Mouse (Mus musculus): ENCODE measurements around the gene Rtn1. TPM values are rescaled to one million over a fixed set of nuclear protein-coding genes. Genes with fewer than 3 reads are reported as not detected.
A peak's percentile ranks its signal among the peaks of the same experiment; 100 is the strongest.

Gene Rtn1
- total RNA-seq, 2 experiments from 2014 or later, result 1,828 to 1,865 TPM

DNA sequence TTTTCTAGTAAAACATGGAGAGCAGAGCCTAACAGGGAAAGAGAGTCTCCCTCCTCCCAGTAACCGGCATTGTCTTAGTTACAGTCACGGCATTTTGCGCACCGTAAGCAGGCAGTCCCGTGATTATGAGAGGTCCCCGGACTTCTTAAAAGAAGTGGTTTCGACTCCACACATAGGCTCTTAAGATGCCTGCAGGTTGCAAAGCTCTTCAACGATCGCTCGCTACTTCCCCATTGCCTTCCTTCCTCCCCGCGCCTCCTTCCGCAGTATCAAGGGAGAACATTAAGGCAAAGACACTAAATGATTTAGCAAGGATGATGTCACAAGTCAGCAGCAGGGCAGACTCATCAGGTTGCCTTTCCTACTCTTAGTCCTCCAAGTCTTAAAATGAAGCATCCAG lies 72.8 kb downstream of the Rtn1 start:
- intact Hi-C loops (cut with DNase I), result no loop called here
- DNase-seq (ENCODE audit: extremely low spot score in 1 of 2, low spot score in 2 of 2), result no peak

DNA sequence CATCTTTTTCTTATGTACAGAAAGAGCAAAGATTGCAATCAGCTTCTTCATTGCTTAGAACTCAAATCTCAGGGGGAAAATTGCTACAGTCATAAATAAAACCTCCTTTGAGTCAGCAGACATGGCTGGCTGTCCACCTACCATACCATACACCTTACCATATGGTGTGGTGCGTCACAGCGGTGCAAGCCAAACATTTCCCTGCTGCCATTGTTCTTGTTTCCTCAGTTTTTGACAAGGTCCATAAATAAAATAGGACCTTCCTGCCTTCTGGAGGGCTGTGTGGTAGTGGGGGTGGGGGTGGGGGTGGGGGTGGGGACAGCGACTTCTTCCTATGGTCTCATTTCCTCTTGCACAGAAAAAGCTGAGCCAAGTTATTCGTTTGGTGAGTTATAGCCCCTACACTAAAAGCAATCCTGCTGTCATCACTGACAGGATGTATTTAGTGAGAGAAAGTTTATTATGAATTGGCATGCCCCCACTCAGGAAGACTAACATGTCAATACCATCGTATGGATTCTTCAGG lies 76.3 kb downstream of the Rtn1 start:
- intact Hi-C loops (cut with DNase I), result no loop called here
- no peak for DNase-seq (ENCODE audit: extremely low spot score in 1 of 2, low spot score in 2 of 2)

DNA sequence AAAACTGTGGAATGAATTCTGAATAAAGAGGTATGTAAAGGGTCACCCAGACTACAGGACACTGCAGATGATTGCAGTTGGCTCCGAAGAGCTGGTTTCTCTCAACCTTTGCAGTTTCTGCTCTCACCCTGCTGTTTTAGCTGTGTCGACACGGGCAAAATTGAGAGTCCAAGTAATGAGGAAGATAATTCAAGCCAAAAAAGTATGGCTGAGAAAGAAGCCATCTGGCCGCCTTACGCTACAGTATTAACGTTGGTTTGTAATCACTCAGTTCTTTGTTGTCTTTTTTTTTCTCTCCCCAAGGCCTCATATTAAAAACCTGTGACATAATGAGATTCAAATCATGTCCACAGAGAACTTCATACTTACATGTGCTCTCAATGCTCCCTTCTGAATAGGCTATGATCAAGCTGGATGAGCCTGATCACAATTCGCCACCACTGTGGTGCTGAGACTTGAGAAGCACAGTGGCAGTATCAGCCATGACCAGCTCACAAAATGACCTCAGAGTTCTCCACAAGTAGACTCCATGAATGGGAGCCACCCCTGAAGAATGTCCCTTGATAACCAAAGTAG lies 76.9 kb downstream of the Rtn1 start:
- intact Hi-C loops (cut with DNase I), result no loop called here
- no peak for DNase-seq (ENCODE audit: extremely low spot score in 1 of 2, low spot score in 2 of 2)

DNA sequence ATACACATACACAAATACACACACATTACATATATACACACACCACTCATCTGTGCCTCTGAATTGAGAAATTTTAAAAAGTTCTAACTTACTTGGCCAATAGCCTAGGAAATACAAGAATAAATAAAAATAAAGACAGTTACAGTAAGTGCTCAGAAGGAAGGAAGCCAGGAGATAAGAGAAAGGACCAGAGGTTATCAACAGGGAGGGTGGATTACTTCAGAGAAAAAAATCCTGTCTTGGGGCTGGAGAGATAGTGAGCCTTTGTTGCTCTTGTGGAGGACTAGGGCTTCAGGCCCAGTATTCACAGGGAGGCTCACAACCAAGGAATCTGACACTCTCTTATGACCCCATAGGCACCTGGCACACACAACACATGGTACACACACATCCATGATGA lies 82.8 kb downstream of the Rtn1 start:
- intact Hi-C loops (cut with DNase I), result no loop called here
- no peak for DNase-seq (ENCODE audit: extremely low spot score in 1 of 2, low spot score in 2 of 2)

DNA sequence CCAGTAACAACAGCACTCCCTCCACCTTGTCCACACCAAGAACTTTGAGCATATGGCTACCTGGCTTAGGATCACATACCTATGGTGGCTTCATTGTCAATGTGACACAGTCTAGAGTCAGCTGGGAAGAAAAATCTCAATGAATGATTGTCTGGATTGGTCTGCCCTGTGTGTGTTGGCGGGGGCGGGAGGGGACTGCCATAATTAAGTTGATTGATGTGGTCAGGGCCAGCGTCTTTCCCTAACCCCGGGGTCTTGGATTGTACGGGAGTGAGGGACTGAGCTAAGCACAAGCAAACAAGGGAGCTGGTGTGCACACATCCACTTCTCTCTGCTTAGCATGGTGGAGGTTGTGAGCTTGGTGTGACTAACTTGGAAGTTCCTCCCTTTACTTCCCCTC lies 83.8 kb downstream of the Rtn1 start:
- intact Hi-C loops (cut with DNase I), result no loop called here

DNA sequence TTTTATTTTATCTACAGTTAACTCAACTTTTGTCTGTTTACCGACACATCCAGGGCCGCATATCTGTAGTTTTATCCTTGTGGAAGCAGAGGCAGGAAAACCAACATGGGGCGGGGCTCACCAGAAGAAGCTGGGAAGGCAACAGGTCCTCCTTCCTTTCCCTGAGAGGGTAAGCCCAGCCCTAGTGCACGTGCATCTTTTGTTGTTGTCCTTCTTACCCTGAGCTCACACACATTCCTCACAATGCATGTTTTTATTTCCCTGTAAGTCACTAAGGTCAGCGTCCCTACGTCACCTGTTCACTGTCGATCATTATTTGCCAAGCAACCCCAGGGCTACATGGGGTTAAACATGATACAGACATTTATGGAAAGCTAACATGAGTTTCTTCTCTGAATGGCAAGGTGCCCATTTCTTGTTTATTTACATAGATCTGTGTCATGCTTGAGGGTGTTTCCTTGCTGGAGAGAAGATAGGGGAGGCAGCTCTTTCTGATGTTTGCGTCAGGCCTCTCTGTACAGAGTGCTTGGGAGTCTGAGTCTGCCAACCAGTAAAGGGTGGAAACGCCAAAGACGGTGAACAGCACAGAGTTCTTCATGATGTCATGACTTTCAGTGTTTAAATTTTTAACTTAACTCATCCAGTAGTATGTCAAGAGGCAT lies 84.5 kb downstream of the Rtn1 start:
- no peak for DNase-seq (ENCODE audit: extremely low spot score in 1 of 2, low spot score in 2 of 2)
- intact Hi-C loops (cut with DNase I), result no loop called here

More for the DNA sequence above, 83.8 kb downstream of the Rtn1 start:
- DNase-seq (ENCODE audit: extremely low spot score in 1 of 2, low spot score in 2 of 2), result no peak

DNA sequence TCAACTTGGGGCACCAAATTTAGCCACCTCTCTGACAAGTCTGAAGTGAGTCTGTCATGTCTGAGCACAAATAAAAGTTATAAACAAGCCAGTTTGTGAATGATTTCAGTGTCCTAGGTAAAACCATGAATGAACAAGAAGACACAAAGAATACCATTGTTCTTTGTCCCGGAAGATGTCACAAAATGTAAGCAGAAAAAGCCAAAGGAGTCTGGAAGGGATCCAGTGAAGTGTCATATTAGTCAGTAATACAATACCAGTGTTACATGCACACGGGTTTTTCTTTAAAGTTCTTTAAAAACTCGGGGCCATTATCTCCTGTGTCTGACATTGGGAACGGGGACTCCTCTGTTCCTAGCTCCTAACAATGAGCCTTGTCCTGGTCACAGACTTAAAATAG lies 85.1 kb downstream of the Rtn1 start:
- no peak for DNase-seq (ENCODE audit: extremely low spot score in 1 of 2, low spot score in 2 of 2)
- intact Hi-C loops (cut with DNase I), result no loop called here

DNA sequence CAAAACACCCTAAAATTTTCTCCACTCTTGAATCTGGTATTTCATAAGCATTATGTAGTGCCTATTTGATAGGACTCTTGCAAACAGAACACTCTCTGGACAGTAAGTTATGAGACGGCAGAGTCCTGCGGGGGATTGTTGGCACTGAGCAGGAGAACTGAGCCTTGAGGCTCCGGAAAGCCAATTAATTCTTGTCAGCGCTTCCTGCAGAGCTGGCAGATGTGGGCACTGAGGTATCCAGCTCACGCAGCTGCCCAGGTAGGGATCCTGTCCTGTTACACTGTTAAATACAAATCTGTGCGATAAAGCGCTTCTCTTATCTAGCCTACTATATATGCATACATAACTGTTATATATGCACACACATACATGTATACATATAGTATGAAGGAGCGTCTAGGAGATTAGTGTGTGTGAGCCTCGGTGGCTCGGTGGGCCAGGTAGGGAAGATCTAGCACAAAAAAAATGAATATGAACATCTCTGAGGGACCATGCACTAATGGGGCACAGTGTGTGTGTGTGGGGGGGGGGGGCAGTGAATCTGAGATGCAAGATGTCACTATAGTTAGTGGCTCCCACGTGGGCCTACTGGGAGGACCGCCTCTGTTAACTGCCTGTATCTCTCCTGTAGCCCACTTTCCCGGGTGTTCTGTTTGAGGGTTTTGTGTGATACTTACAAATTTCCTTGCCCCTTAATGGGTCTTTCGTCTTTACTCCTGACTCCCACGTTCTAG lies 93.0 kb downstream of the Rtn1 start:
- intact Hi-C loops (cut with DNase I), result no loop called here
- no peak for DNase-seq (ENCODE audit: extremely low spot score in 1 of 2, low spot score in 2 of 2)

DNA sequence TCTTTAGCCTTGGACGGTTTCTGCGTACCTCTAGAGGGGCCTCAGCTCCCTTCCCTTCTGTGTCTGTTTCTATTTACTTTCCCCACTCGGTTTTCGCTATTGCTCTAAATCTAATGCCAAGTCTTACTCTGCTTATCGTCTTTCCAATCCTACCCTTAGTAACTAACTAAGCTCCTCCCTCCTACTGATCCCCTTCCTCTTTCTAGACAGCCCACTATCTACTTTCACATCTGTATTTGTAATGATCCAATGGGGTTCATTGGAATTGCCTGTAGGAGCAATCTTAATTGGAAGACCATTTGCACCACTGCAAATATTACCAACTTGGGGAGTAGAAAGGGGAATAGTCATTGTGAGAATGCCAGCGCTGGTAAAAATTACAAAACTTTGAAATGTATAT lies 98.0 kb downstream of the Rtn1 start:
- intact Hi-C loops (cut with DNase I), result no loop called here
- no peak for DNase-seq (ENCODE audit: extremely low spot score in 1 of 2, low spot score in 2 of 2)

DNA sequence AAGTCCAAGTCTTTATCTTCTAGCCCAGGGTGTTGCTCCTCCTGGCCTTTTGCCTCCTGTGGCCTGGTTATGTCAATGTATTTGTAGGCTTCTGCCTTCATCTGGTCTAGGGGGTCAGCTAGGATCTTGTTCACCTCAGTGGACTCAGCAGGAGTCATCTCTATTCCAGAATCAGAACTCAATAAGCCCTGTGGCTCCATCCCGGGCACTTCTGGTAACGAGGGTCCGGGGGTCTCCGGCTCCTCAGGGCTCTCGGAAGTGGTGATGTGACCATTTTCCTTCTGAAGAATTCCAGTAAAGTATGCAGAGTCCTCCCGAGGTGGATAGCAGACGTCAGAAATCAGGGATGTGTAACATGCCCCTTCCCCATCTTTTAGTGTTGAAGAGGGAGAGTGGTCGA lies 100.3 kb downstream of the Rtn1 start:
- intact Hi-C loops (cut with DNase I), result loop anchor here (5.0 kb wide), 1 partner anchor 99 kb away; the partner anchor contains the start of gene Rtn1
- DNase-seq (ENCODE audit: extremely low spot score in 1 of 2, low spot score in 2 of 2), result no peak

DNA sequence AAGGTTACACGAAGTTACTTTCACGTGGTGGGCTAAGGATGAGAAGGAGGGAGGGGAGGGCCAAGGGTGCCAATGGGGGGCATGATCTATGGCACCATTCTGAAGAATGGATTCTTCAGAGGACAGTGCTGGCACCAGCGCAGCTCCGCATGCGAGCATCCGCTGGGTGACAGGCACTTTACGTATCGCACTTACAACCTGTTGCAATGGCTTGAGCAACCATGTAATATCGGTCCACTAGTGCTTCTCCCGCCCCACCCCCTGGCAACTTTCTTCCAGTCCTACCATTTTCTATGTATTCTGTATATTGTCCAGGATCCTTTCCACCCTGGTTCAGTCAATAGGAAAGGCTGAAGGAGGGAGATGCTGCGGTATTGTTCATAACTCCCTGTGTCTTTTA lies 102.6 kb downstream of the Rtn1 start:
- no peak for DNase-seq (ENCODE audit: extremely low spot score in 1 of 2, low spot score in 2 of 2)
- intact Hi-C loops (cut with DNase I), result loop anchor here (5.0 kb wide), 1 partner anchor 101 kb away; the partner anchor contains the start of gene Rtn1

DNA sequence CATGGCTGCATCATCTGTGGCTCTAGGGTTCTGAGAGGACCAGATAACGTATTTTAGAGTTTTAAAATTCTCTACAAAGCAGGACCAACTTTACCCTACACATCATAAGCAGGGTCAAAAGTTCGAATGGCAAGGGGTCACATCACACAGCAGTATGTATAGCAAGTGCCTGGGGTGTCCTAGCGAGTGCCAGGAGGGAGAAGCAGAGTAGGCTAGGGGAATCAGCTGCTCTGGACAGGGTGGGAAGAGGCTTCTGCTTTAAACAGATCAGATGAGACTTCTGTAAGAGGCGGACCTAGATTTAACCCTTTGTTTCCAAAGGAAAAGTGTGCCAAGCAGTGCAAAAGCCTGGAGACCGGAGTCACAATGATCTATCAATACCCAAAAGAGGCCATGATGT lies 103.4 kb downstream of the Rtn1 start:
- intact Hi-C loops (cut with DNase I), result loop anchor here (5.0 kb wide), 1 partner anchor 102 kb away; the partner anchor contains the start of gene Rtn1
- DNase-seq (ENCODE audit: extremely low spot score in 1 of 2, low spot score in 2 of 2), result no peak

DNA sequence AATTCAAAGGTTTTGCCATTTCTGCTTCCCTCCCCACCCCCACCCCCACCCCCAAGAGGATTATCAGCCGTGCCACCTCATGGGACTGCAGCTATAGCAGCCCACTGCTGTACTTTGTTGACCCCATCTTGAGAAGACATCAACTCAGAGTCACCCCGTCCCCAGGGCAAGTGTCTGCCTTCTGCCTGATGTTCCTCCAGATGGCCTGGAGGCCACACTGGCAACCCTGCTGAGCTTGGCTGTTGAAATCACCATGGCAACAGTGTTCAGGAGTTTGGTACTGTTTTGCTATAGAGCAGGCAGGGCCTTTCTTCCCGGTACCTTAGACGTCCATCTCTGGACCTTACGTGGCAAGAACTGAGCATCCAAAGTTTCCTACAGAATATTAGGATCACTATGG lies 103.9 kb downstream of the Rtn1 start:
- peak; percentile 16 to 28 for DNase-seq (ENCODE audit: extremely low spot score in 1 of 2, low spot score in 2 of 2)
- intact Hi-C loops (cut with DNase I), result loop anchor here (5.0 kb wide), 1 partner anchor 102 kb away; the partner anchor contains the start of gene Rtn1

DNA sequence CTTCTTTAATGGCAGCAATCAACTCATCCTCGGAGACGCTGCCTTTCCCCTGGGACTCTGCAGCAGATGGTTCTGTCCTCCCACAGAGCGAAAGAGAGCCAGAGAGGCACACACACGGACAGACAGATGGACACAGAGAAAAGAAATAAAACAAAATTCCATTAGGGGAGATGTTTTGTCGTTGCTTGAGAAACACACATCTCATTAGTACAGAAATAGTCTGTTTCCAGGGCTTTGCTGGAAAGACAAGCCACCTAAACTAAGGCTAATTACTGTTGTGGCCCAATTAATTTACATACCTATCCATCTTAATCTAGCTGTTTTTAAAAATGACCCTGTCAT lies 104.5 kb downstream of the Rtn1 start:
- intact Hi-C loops (cut with DNase I), result no loop called here
- no peak for DNase-seq (ENCODE audit: extremely low spot score in 1 of 2, low spot score in 2 of 2)

DNA sequence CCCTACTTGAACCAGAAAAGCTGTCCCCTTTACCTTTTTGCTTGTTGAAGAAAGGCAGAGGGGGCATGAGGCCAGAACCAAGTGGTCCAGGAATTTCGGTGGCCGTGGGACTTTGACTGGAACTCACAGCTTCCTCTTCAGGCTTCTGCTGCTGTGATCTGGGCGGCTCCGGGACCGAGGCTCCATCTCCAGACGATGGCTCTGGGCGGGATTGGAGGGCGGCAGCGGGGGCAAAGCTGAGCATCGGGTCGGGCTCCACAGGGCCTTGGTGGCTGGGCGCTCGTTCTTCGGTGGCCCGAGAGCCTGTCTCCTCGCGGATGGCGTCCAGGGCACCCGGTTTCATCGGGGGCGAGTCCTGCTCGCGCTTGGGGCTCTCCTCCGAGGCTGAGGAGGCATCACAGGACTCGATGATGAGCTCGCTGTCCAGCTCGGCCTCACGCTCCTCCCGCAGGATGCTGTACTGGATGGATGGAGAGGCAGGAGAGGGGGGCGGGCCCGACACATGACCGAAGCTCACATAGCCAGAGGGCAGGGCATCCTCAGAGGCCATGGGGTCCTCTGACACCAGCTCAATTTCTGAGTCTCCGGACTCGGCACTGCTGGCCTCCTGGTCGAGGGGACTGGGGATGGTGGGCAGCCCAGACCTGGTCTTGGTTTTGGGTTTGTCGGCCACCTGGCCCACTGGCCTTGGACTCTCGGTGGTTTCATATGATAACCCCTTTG lies 105.1 kb downstream of the Rtn1 start:
- DNase-seq (ENCODE audit: extremely low spot score in 1 of 2, low spot score in 2 of 2), result peak in 1 of 2 experiments; percentile 32
- intact Hi-C loops (cut with DNase I), result no loop called here

DNA sequence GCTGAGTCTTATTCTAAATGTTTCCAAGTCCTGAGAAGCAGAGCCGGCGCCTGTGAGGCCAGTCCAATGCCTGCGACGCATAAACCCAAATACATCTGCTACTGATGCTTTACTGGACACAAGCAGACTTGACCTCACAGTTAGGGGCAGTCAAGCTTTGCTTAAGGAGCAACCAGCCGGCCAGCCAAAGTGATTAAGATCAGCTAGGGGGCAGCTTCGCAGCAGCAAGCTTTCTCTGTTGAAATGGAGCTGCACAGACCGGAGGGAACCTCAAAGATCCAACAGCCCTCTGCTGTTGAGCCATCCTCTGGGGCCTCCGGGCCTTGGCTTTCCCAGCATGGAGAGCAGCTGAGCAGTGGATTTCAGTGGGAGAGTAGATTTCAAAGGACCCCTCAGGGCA lies 107.4 kb downstream of the Rtn1 start:
- DNase-seq (ENCODE audit: extremely low spot score in 1 of 2, low spot score in 2 of 2), result peak in 1 of 2 experiments; percentile 26
- intact Hi-C loops (cut with DNase I), result no loop called here

DNA sequence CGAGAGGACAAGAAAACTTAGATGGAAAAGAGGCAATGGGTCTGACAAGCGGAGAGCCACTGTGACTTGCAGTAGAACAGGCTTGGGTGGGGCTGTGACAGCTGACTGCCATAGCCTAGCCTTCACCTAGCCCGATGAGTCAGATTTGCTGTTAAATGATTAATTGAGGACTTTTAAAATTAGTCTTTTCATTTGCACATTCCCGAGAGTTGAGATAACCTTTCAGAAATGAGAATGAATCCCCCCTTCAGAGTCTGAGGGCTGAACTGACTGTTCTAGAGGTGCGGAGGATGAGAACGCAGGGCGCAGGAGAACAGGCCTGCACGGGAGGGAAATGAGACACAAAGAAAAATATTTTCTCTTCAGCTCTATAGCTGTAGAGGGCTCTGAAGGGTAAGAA lies 107.9 kb downstream of the Rtn1 start:
- DNase-seq (ENCODE audit: extremely low spot score in 1 of 2, low spot score in 2 of 2), result no peak
- intact Hi-C loops (cut with DNase I), result no loop called here

DNA sequence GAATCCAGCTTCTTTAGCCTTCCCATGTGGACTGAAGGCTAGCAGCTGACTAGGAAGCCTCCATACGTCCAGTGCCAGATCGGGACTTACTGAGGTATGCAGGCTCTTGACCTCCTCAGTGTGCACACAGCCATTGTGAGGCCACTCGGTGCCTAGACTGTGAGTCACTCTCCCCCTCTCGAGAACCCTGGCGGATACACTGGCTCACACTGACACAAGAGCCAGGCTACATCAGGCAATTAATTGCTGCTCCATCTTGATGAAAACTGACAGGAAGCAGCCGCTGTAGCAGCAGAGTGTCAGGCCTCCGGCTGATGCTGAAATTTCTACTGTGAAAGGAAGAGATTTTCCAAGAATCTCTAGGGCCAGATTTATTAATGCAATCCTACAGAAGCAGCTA lies 110.6 kb downstream of the Rtn1 start:
- intact Hi-C loops (cut with DNase I), result no loop called here
- no peak for DNase-seq (ENCODE audit: extremely low spot score in 1 of 2, low spot score in 2 of 2)

DNA sequence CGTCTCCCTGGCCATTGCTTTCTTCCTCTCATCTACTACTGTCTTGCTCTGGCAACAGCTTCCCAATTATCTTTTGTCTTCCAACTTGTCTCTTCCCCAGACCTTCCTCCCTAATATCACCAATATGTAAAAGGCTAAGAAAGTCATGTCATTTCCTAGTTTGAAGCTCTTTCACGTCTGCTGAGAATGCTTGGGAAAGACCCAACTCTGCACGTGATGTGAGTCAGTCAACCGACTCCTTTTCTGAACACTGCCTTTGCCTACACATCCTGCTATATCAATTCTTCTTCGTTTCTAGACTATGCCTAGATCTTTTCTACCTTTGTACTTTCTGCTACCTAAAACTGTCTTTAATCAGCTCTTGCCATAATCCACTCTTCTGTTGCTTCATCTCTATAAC lies 112.3 kb downstream of the Rtn1 start:
- DNase-seq (ENCODE audit: extremely low spot score in 1 of 2, low spot score in 2 of 2), result no peak
- intact Hi-C loops (cut with DNase I), result no loop called here
